Mouse (Mus musculus): ENCODE data around the gene Prdm11. TPM values are rescaled to one million over a fixed set of nuclear protein-coding genes. Genes with fewer than 3 reads are reported as not detected.
A peak's percentile ranks its signal among the peaks of the same experiment; 100 is the strongest.

Gene Prdm11
- polyA plus RNA-seq, 1 experiment from 2014 or later, result 4.8 TPM

DNA sequence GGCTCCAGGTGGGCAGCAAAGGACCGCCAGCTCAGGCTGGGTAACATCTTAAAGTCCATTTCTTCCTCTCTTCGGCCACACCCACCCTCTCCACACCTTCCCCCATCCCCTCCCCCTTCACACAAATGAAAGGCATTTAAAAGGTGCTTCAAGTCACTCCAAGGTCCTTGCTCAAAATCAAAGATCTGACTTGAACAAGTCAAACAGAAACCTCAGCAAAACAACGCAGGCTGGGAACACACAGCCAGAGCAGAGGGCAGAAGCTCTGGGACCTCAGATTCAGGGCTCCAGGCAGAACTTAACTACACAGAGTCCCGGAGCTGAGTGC lies 78.2 kb downstream of the Prdm11 start:
- no peak for DNase-seq (ENCODE audit: low read depth, low spot score)
- CTCF ChIA-PET, result no interaction called here
- H3K27me3 ChIP-seq, result no peaks in the 10 kb centered on the region
- POLR2A ChIA-PET, result interaction anchor here (1.5 kb wide), 1 partner anchor 10 kb away, joined by 5 read pairs; no protein-coding TSS in a partner anchor
- ATAC-seq, result no peak
- TF ChIP-seq CTCF (IDR thresholded peaks at IDR 0.05), result no peak
- in situ Hi-C loops (cut with MboI; ENCODE audit: low pct_unique_long_range_greater_than_20kb), result no loop called here

DNA sequence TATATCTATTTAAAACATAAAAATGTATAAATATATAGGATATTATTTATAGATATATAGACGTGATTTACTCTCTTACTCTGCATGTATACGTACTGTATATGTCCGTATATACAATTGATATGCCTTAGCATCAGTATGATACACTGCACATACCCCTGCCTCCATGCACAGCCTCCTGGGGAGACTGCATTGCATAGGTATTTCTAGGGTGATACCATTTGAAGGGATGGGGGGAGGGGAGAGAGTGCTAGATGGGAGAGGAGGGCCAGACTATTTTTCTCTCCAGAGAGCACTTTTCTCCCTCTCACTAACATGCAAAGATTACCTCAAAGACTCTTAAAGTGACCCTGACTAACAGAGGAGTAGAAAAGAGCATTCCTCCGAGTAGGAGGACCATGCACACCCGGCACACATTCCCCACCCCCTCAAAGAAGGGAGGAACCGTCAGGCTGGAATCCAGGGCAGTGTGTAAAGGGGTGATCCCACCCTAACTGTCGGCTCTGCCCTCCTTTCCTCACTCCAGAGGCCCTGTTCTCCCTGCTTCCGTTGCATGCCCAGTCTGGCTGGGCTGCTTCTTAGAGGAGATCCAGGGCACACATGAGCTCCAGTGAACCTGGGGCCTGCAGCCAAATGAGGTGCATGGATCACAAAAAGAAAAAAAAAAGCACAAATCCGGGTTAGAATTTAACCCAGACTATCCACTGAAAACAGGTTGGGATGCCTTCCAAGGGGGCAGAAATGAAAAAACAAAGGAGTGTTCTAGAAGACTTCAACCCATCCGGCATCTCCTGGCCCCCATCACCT lies 78.7 kb downstream of the Prdm11 start:
- ATAC-seq (no peak), DNase-seq (ENCODE audit: low read depth, low spot score) (no peak)
- CTCF ChIA-PET, result no interaction called here
- POLR2A ChIA-PET, result interaction anchor here (1.5 kb wide), 1 partner anchor 10 kb away, joined by 5 read pairs; no protein-coding TSS in a partner anchor
- no peaks in the 10 kb centered on the region for H3K27me3 ChIP-seq
- in situ Hi-C loops (cut with MboI; ENCODE audit: low pct_unique_long_range_greater_than_20kb), result no loop called here
- no peak for TF ChIP-seq CTCF (IDR thresholded peaks at IDR 0.05)

DNA sequence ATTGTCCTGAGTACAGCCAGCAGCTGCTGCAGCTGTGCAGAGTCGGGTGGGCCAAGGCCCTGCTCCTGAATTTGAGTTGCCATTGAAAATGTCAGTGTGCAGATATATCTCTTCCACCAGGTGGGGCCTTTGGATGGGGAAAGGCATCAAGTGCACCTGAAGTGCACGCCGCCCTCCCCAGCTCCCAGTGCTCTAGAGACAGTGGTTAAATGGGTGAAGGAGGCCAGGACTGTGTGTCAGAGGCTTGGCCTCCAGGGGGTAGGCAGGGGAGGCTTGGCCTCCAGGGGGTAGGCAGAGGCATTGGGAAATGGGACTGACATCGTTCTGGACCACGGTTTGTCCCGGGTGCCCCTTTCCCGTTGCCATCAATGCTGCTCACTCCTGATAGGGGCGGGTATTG lies 79.7 kb downstream of the Prdm11 start:
- TF ChIP-seq CTCF (IDR thresholded peaks at IDR 0.05), result no peak
- in situ Hi-C loops (cut with MboI; ENCODE audit: low pct_unique_long_range_greater_than_20kb), result no loop called here
- no peaks in the 10 kb centered on the region for H3K27me3 ChIP-seq
- ChIA-PET CTCF (interaction anchor here (1.8 kb wide), 1 partner anchor 10 kb away, joined by 5 read pairs; no protein-coding TSS in a partner anchor), POLR2A (no interaction called here)
- DNase-seq (ENCODE audit: low read depth, low spot score) (no peak), ATAC-seq (no peak)

DNA sequence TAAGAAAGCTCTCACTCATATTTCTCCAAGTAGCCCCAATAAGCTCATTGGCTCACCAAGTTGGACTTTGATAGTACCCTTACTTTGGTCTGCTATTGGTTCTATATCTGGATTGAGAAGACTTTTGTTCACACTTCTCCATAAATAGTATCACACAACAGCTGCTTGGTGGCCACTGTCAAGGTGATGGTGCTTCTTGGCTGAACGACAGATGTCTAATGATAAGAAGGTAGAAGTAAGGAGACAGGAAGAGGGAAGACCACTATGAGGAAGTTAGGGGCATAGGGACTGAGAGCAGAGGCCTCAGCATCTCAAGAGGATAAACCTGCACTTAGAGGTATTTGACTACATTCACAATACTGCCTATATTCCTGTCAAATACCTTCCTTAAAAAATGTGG lies 81.6 kb downstream of the Prdm11 start:
- in situ Hi-C loops (cut with MboI; ENCODE audit: low pct_unique_long_range_greater_than_20kb), result no loop called here
- no peak for TF ChIP-seq CTCF (IDR thresholded peaks at IDR 0.05)
- H3K27me3 ChIP-seq, result no peaks in the 10 kb centered on the region
- ATAC-seq (no peak), DNase-seq (ENCODE audit: low read depth, low spot score) (no peak)
- ChIA-PET CTCF (interaction anchor here (1.4 to 1.7 kb wide), 2 partner anchors 12 to 87 kb away, joined by 3 to 5 read pairs; no protein-coding TSS in a partner anchor), POLR2A (interaction anchor here (1.3 kb wide), 1 partner anchor 10 kb away, joined by 4 read pairs; no protein-coding TSS in a partner anchor)

DNA sequence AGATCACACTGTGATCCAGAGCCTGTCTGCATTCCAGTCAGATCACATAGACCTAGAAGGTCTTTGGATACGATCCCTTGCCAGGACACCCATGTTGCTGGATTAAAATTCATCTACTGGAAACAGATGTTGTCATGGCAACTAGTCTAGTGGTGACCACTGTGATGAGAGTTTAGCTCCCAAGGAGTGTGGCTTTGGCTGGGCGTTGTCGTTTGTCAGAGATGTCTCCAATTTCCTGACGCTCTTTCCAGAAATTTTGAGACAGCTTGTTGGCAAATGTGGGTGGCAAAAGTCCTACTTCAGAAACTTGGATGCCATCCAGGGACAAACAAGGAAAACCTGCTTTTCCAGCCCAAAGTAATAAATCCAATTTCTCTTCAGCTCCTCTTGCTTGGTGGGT lies 87.3 kb downstream of the Prdm11 start:
- CTCF ChIA-PET, result no interaction called here
- H3K27me3 ChIP-seq, result peaks cover 4% of the 10 kb centered on the region
- DNase-seq (ENCODE audit: low read depth, low spot score), result no peak
- no peak for TF ChIP-seq CTCF (IDR thresholded peaks at IDR 0.05)
- in situ Hi-C loops (cut with MboI; ENCODE audit: low pct_unique_long_range_greater_than_20kb), result loop anchor here (5.0 kb wide), 2 partner anchors 46 to 94 kb away; no protein-coding TSS in a partner anchor
- POLR2A ChIA-PET, result no interaction called here
- ATAC-seq, result no peak

DNA sequence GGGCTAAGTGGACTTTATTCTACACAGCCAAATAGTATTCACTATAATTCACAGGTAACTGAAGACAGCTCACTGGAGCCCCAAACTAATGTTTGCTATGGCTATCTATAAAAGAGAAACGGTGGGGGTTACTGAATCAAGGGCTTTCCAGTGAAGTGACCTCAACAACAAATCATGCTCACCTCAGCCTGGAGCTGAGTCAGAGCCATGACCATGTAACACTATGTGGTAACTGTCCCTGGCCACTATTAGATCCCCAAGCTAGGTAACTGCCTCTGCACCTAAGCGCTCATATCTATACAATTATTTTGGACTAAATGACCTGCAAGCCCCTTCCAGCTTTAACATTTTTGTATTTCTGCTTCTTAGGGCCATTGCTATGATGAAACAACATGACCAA lies 89.0 kb downstream of the Prdm11 start:
- POLR2A ChIA-PET, result no interaction called here
- no peak for ATAC-seq

DNA sequence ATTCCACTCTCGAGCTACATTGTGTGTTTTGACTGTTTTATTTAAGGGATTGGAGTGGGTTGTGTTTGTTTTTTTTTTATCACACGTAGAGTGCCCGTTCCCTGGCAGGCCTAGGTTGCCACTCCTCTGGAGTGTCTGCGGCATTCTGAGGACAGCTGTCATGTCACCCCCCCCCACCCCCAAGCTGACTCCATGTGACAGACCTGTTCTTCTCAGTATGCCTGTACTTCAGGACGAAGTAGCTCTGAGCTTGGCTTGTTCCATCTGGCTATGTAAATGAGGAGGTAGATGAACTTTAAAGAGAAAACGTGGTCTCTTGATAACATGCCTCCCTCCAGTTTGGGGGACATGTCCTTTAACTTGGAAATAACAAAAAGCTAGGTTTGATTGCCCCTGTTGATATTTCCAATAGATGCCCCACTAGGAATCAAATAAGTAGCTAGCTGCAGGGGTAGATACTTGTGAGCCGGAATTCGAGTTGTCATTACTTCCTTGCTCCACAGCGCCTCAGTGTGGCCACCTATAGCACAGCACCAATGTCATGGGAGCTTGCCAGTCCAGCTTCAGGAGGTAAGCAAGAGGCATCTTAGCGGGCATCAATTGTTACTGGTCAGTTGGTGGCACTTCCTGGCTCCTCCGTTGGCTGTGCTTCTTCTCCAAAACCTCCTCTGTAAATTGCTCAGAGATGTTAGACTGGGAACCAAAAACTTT lies 91.4 kb downstream of the Prdm11 start:
- ChIA-PET CTCF (interaction anchor here (0.6 to 1.7 kb wide), 15 partner anchors 8 to 219 kb away, joined by 3 to 6 read pairs (median 3); no protein-coding TSS in a partner anchor), POLR2A (interaction anchor here (0.6 to 1.1 kb wide), 3 partner anchors 9 to 319 kb away, joined by 4 read pairs; no protein-coding TSS in a partner anchor)
- H3K27me3 ChIP-seq, result peaks cover 4% of the 10 kb centered on the region
- in situ Hi-C loops (cut with MboI; ENCODE audit: low pct_unique_long_range_greater_than_20kb), result loop anchor here (5.0 kb wide), 2 partner anchors 42 to 98 kb away; no protein-coding TSS in a partner anchor
- peak; percentile 91 for TF ChIP-seq CTCF (IDR thresholded peaks at IDR 0.05)
- ATAC-seq (no peak), DNase-seq (ENCODE audit: low read depth, low spot score) (no peak)

More for the DNA sequence above, 89.0 kb downstream of the Prdm11 start:
- no peak for DNase-seq (ENCODE audit: low read depth, low spot score)
- peaks cover 4% of the 10 kb centered on the region for H3K27me3 ChIP-seq
- in situ Hi-C loops (cut with MboI; ENCODE audit: low pct_unique_long_range_greater_than_20kb), result loop anchor here (5.0 kb wide), 2 partner anchors 45 to 95 kb away; no protein-coding TSS in a partner anchor
- no peak for TF ChIP-seq CTCF (IDR thresholded peaks at IDR 0.05)
- CTCF ChIA-PET, result interaction anchor here (1.2 kb wide), 1 partner anchor 9 kb away, joined by 5 read pairs; no protein-coding TSS in a partner anchor

DNA sequence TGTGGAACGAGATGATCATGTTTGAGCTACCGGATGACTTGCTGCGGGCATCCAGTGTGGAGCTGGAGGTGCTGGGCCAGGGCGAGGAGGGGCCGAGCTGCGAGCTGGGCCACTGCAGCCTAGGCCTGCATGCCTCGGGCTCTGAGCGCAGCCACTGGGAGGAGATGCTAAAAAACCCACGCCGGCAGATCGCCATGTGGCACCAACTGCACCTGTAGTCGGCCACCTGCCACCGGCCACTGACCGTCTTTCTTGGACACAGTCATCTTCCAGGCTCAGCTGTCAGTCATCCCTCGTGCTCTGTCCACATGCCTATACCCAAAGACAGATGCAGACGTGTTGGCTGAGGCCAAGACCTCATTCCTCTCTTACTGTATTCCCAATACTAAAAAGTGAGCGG lies 92.5 kb downstream of the Prdm11 start:
- no peak for DNase-seq (ENCODE audit: low read depth, low spot score)
- no peak for ATAC-seq
- in situ Hi-C loops (cut with MboI; ENCODE audit: low pct_unique_long_range_greater_than_20kb), result no loop called here
- peaks cover 4% of the 10 kb centered on the region for H3K27me3 ChIP-seq
- ChIA-PET POLR2A (no interaction called here), CTCF (interaction anchor here (1.4 to 1.7 kb wide), 2 partner anchors 23 to 28 kb away, joined by 3 to 4 read pairs; no protein-coding TSS in a partner anchor)
- no peak for TF ChIP-seq CTCF (IDR thresholded peaks at IDR 0.05)

DNA sequence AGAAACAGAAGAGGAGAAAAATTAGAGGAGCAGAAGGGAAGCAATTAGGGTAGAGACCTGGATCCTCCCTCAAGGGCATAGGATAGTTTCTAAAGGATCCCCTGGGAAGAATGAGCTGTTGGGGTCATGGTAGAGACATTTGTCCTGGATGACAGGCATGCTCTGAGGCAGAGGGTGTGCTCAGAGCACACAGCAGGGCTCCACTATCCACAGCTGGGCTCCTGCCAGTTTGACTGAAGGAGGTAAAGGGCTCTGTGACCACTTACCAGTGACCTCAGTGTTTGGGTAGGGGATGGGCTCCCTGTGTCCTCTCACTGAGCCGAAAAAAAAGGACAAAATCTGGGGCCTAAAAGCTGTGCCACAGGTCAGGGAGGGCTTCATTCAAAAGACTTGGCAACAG lies 96.4 kb downstream of the Prdm11 start:
- ATAC-seq, result peak; percentile 28
- ChIA-PET POLR2A (no interaction called here), CTCF (no interaction called here)
- no peak for DNase-seq (ENCODE audit: low read depth, low spot score)
- no peak for TF ChIP-seq CTCF (IDR thresholded peaks at IDR 0.05)
- in situ Hi-C loops (cut with MboI; ENCODE audit: low pct_unique_long_range_greater_than_20kb), result no loop called here
- H3K27me3 ChIP-seq, result no peaks in the 10 kb centered on the region

DNA sequence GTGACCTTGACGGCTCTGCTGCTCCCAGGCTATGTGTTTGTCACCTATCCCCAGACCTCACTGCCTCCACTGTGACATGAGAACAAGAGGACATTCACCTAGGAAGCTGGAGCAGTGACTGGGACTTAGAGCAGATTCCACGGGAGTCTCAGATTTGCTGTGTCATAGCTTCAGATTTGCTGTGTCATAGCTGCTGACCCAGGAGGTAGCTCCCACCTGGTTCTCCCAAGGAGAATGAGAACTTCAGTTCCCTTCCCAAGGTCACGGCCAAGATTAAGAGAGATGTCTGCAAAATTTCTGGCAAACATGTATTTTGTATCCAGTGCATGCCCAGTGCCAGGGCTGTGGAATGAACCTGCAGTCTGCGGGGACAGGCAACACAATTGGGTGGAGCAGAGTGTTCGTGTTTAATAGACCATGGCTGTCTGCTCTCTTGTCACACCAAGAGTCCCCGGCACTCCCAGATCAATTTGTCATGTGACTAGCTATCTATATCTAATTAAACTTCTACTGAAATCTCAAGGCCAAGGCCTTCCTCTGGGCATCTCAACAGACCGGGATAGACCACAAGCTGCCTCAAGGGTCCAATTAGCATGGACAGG lies 97.2 kb downstream of the Prdm11 start:
- no peak for TF ChIP-seq CTCF (IDR thresholded peaks at IDR 0.05)
- POLR2A ChIA-PET, result no interaction called here
- ATAC-seq, result no peak
- in situ Hi-C loops (cut with MboI; ENCODE audit: low pct_unique_long_range_greater_than_20kb), result no loop called here
- no peak for DNase-seq (ENCODE audit: low read depth, low spot score)
- no peaks in the 10 kb centered on the region for H3K27me3 ChIP-seq
- CTCF ChIA-PET, result interaction anchor here (0.8 kb wide), 1 partner anchor 38 kb away, joined by 3 read pairs; no protein-coding TSS in a partner anchor

All from Patski (cell line).